Mouse (Mus musculus) spleen, adult 2 months (tissue): ENCODE measurements around the gene Slco3a1. TPM values are rescaled to one million over a fixed set of nuclear protein-coding genes. Genes with fewer than 3 reads are reported as not detected.

Source experiments
- DNase-seq, 2 experiments: peaks; one replicate each; pipeline versions ENCODE4 v3.0.0 to v3.0.0-alpha.2; 2012 to 2021; ENCODE audit warnings: low spot score in 2 of 2, low read depth in 1 of 2
- H3K27ac ChIP-seq: fragments of 200-500 bp; 2 replicates; pipeline ENCODE4 v1.5.1; 2012; ENCODE audit warnings: low read length, inconsistent platforms; ENCODE audit not compliant: insufficient read depth
- H3K27me3 ChIP-seq: fragments of 200-500 bp; 2 replicates; pipeline ENCODE4 v1.6.1; 2012; ENCODE audit warnings: mild to moderate bottlenecking, moderate library complexity, low read length, inconsistent platforms; ENCODE audit not compliant: control insufficient read depth, insufficient read depth
- H3K36me3 ChIP-seq: fragments of 200-500 bp; 2 replicates; pipeline ENCODE4 v1.6.1; 2012; ENCODE audit warnings: mild to moderate bottlenecking, low read length, inconsistent platforms; ENCODE audit not compliant: control insufficient read depth, insufficient read depth
- H3K4me1 ChIP-seq: fragments of 200-500 bp; 2 replicates; pipeline ENCODE4 v1.6.1; 2011; ENCODE audit warnings: inconsistent platforms; ENCODE audit not compliant: control insufficient read depth, insufficient read depth, insufficient read length
- H3K4me3 ChIP-seq: fragments of 200-500 bp; 2 replicates; pipeline ENCODE4 v1.5.1; 2011; ENCODE audit warnings: mild to moderate bottlenecking, inconsistent platforms; ENCODE audit not compliant: insufficient read depth, insufficient read length; ENCODE audit errors: extremely low read depth
- CTCF ChIP-seq: fragments of 200-500 bp; IDR thresholded peaks from 2 replicates; pipeline ENCODE4 v1.5.1; 2011; ENCODE audit warnings: mild to moderate bottlenecking, inconsistent platforms; ENCODE audit not compliant: insufficient read depth, insufficient read length, insufficient replicate concordance; ENCODE audit errors: extremely low read depth
- POLR2A ChIP-seq: fragments of 200-500 bp; IDR thresholded peaks from 2 replicates; pipeline ENCODE4 v1.6.1; 2011; ENCODE audit warnings: low read depth, low read length, inconsistent platforms
- WGBS: fragments of 180-500 bp; shearing (Covaris S2); methylation state at CpG from one replicate; pipeline ENCODE4 v1.1.7; 2018; 5-methylcytosine and 5-hydroxymethylcytosine counted together
- polyA plus RNA-seq: library from polyadenylated mRNA; depleted of rRNA; stranded (reverse); fragments of >200 nt; gene quantifications from 2 replicates; pipeline ENCODE4 v1.2.3, GENCODE M21; 2012

Slco3a1 gene
- polyA plus RNA-seq, 1 experiment = 23.1 TPM

DNA sequence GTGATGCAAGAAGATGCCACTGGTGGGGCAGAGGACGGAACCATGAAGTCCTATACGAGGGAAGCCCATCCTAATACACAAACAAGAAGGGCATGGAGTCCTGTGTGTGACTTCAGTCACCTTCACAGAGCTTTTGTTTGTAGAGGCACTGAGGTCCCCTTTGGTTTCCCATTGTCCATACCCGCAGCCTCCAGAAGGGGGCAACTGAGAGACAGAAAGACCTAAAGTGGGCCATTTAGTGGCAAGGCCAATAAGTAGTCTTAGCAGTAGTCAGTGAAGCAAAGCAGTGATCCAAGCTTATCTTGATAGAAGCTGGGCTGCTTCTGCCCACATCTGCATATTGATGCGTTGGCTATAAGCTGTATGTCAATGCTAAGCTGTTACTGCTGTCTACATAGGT is 184.9 kb downstream of the Slco3a1 start:
- no peaks in the 10 kb centered on the region for H3K36me3 ChIP-seq
- no peak overlapping the region for H3K4me3 ChIP-seq
- H3K4me1 ChIP-seq = no peaks in the 10 kb centered on the region
- H3K27ac ChIP-seq = no peak overlapping the region
- TF ChIP-seq CTCF = no peak
- no peak for TF ChIP-seq POLR2A
- H3K27me3 ChIP-seq = no peaks in the 10 kb centered on the region
- no peak for DNase-seq
- 82% methylated on average over 4 of the region's 4 CpGs for WGBS

DNA sequence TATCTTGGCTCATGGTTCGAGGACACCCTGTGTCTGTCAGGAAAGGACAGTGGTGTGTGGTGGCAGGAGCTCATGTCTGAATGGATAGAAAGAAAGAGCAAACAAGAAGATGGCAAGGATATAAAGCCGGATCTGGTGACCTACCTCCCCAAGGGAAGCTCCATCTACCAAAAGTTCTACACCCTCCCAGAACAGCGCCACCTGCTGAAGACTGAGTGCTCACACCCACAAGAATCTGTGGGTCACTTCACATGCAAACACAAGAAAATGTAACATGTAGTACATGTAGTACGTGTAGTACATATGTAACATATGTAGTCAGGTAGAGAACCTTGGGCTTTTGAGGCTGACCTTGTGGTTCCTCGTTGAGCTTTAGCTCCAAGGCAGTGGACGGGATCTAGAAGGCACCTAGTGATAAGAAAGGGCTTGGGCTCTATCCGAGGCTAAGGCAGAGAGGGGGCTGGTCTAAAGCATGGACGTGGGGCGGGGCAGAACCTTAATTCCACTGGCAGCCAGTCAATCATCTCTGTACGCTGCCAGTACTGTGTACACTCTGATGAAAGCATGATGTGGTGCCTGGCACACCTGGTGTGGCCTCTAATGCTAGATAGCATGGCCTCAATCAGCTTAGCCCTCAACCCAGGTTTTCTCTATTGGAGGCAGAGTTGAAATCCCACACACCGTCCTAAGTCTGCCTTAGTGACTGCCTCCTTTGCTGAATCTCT is 186.2 kb downstream of the Slco3a1 start:
- H3K36me3 ChIP-seq = no peaks in the 10 kb centered on the region
- no peak overlapping the region for H3K27ac ChIP-seq
- no peak overlapping the region for H3K4me3 ChIP-seq
- DNase-seq = no peak
- H3K27me3 ChIP-seq = no peaks in the 10 kb centered on the region
- 89% methylated on average over 11 of the region's 11 CpGs for WGBS
- no peaks in the 10 kb centered on the region for H3K4me1 ChIP-seq
- TF ChIP-seq CTCF = no peak
- TF ChIP-seq POLR2A = no peak

DNA sequence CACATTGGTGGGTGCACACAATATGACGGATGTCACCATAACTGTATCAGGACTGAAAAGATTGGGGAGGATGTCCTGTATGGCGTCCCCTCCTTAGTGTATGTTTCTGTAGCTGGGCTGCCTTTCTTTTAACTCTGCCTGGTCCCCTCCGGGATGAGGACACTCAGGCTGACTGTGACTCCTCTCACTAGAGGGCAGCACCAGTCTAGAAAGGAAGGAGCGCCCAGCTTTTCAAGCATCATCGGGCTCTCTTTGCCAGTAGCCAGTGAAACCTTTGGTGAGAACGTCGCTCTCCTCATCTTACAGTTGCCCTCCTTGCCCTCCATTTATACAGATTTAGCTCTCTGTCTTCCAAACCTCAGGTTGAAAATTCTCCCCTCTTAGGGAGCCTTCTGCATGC is 187.2 kb downstream of the Slco3a1 start:
- no peak overlapping the region for H3K4me3 ChIP-seq
- TF ChIP-seq CTCF (no peak), POLR2A (no peak)
- no peaks in the 10 kb centered on the region for H3K36me3 ChIP-seq
- DNase-seq = peak in 1 of 2 experiments; percentile 12
- H3K4me1 ChIP-seq = no peaks in the 10 kb centered on the region
- H3K27me3 ChIP-seq = no peaks in the 10 kb centered on the region
- 62% methylated on average over 7 of the region's 7 CpGs for WGBS
- no peak overlapping the region for H3K27ac ChIP-seq

DNA sequence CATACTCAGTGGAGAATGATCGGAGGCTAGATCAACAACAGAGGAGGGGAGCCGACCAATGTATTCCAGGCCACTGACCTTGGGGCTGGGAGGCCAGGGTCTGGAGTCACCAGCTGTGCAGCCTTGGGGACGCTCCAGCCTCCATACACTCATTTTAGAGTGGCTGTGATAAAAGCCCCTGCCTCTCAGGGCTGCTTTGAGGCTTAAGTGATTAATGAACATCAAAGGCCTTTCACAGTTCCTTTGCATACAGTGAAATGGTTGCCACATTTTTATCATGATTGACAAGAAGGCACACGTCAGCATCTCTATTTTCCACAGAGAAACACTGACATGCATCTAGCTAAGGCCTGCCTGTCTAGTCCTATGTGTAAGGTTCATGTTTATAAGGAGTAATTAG is 189.0 kb downstream of the Slco3a1 start:
- no peaks in the 10 kb centered on the region for H3K27me3 ChIP-seq
- no peak overlapping the region for H3K27ac ChIP-seq
- no peak for DNase-seq
- no peaks in the 10 kb centered on the region for H3K4me1 ChIP-seq
- 80% methylated on average over 4 of the region's 4 CpGs for whole genome bisulfite sequencing
- no peak overlapping the region for H3K4me3 ChIP-seq
- no peaks in the 10 kb centered on the region for H3K36me3 ChIP-seq
- TF ChIP-seq POLR2A = no peak
- TF ChIP-seq CTCF = no peak

DNA sequence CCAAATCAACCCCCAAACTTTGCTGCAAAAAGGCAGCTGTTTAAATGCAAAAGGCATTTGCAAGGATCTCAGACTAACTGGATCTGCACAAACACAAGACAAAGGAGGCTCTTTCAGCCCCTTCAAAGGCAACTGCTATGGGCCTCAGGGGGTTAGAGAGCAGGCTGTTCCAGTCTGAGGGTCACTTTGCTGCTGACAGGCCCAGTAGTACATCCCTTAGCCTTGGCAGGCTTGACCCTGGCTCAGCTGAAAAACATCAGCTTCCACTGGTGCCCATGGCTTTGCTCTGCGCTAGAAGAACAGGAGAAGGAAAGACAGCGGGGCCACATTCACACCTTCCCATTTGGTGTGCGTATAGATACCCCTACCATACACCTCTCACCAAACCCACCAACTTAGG is 189.6 kb downstream of the Slco3a1 start:
- 91% methylated on average over 3 of the region's 3 CpGs for WGBS
- Histone ChIP-seq H3K4me1 (no peaks in the 10 kb centered on the region), H3K27me3 (no peaks in the 10 kb centered on the region), H3K27ac (no peak overlapping the region), H3K4me3 (no peak overlapping the region), H3K36me3 (no peaks in the 10 kb centered on the region)
- no peak for DNase-seq
- TF ChIP-seq CTCF = no peak
- no peak for TF ChIP-seq POLR2A

DNA sequence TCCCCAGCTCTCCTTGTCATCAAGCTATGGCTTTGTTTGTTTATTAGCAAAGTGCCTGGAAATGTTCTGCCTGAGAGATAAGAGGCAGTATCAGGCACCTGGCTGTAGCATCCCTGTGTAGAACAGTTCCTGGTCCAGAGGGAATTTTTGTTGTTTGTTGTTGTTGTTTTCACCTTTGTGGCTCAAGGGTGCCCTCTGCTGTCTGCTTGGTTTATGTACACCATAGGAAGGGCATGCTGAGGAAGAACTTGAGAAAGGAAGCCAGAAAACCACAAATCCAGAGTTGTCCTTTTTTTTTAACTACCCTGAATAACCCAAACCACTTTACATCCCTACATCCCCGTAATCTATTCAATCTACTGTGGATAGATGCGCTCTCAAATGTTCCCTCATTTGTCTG is 191.1 kb downstream of the Slco3a1 start:
- H3K4me3 ChIP-seq = no peak overlapping the region
- no peak for DNase-seq
- TF ChIP-seq POLR2A (no peak), CTCF (peak; percentile 7; the same call in 1 of the 2 replicates)
- no peaks in the 10 kb centered on the region for H3K36me3 ChIP-seq
- H3K27me3 ChIP-seq = no peaks in the 10 kb centered on the region
- H3K27ac ChIP-seq = no peak overlapping the region
- WGBS = 44% methylated on average over 2 of the region's 2 CpGs
- no peaks in the 10 kb centered on the region for H3K4me1 ChIP-seq

DNA sequence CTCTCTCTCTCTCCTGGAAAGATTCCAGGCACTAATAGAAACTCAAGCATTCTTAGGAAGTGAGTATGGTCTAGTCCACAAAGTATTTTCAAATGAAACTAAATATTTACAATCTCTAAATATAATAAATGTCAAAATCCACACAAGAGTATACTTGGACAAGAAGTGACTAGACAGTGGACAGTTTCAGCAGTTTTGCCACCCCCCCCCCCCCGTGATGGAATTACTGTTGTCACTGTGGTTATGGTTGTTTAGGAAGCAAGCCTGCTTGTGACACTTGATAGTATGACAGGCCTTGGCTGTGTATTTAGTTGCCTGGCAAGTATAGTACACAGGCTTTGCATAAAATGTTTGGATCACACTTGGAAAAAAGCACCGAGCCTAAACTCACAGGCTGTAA is 192.9 kb downstream of the Slco3a1 start:
- H3K4me1 ChIP-seq = no peaks in the 10 kb centered on the region
- no peak for DNase-seq
- no peak for TF ChIP-seq POLR2A
- TF ChIP-seq CTCF = no peak
- H3K27ac ChIP-seq = no peak overlapping the region
- no peak overlapping the region for H3K4me3 ChIP-seq
- WGBS = 76% methylated on average over 2 of the region's 2 CpGs
- no peaks in the 10 kb centered on the region for H3K36me3 ChIP-seq
- H3K27me3 ChIP-seq = no peaks in the 10 kb centered on the region

DNA sequence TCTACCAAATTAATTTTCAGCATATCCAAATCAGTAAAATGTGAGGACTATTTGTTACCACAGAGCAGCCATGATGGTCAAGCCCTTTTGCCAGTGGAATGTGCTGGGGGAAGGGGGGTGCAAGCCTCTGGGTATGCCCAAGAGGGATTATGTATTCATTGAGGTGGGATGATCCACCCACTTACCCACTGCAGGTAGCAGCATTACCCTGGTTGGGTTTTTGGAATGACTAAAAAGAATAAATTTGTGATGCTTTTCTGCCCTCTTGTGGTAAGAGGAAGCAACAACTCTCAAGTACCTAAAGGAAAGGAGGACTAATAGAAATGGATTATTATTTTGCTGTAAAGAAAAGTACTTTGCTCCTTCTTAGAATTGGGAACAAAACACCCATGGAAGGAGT is 197.6 kb downstream of the Slco3a1 start:
- H3K36me3 ChIP-seq = no peaks in the 10 kb centered on the region

More for the DNA sequence above, 197.6 kb downstream of the Slco3a1 start:
- DNase-seq = no peak
- Histone ChIP-seq H3K4me3 (no peak overlapping the region), H3K27me3 (no peaks in the 10 kb centered on the region), H3K27ac (no peak overlapping the region), H3K4me1 (no peaks in the 10 kb centered on the region)
- TF ChIP-seq POLR2A (no peak), CTCF (no peak)
